Mouse (Mus musculus) heart, embryonic 16.5 days (tissue): ENCODE results near the gene Ephb6. TPM values are rescaled to one million over a fixed set of nuclear protein-coding genes. Genes with fewer than 3 reads are reported as not detected.

Experiments used
- ATAC-seq: fragments of 200-750 bp; cut with Nextera tagmentation; replicated peaks from 2 replicates; pipeline ENCODE4 v1.8.0; 2017; ENCODE audit warnings: moderate number of reproducible peaks; ENCODE audit not compliant: insufficient read depth, low FRiP score; ENCODE audit errors: extremely low read depth
- H3K27ac ChIP-seq: fragments of 300-500 bp; sonication (generic); 2 replicates; pipeline ENCODE4 v1.5.1; 2014; ENCODE audit warnings: mild to moderate bottlenecking, low read length, control low read depth, moderate library complexity
- H3K27me3 ChIP-seq: fragments of 300-500 bp; sonication (generic); 2 replicates; pipeline ENCODE4 v1.6.1; 2014; ENCODE audit warnings: low read length, mixed read lengths; ENCODE audit not compliant: control insufficient read depth, insufficient read depth
- H3K36me3 ChIP-seq: fragments of 300-500 bp; sonication (generic); 2 replicates; pipeline ENCODE4 v1.6.1; 2014; ENCODE audit not compliant: control insufficient read depth, insufficient read depth
- H3K4me1 ChIP-seq: fragments of 300-500 bp; sonication (generic); 2 replicates; pipeline ENCODE4 v1.6.1; 2014; ENCODE audit warnings: low read length, mixed read lengths; ENCODE audit not compliant: control insufficient read depth, insufficient read depth
- H3K4me2 ChIP-seq: fragments of 300-500 bp; sonication (generic); 2 replicates; pipeline ENCODE4 v1.6.1; 2014; ENCODE audit warnings: low read depth, mild to moderate bottlenecking, control low read depth, low read length
- H3K4me3 ChIP-seq: fragments of 300-500 bp; sonication (generic); 2 replicates; pipeline ENCODE4 v1.5.1; 2014; ENCODE audit warnings: mild to moderate bottlenecking, control low read depth, low read length
- H3K9ac ChIP-seq: fragments of 300-500 bp; sonication (generic); 2 replicates; pipeline ENCODE4 v1.6.1; 2014; ENCODE audit warnings: low read length, control low read depth
- H3K9me3 ChIP-seq: fragments of 300-500 bp; sonication (generic); replicated peaks from 2 replicates; pipeline ENCODE4 v1.6.1; 2016; ENCODE audit warnings: low read length; ENCODE audit not compliant: control insufficient read depth
- WGBS: fragments of 180-500 bp; shearing (Covaris S2); extraction: QIAGEN DNeasy Blood & Tissue Kit; methylation state at CpG from one replicate; pipeline ENCODE4 v1.1.7; 2014; 5-methylcytosine and 5-hydroxymethylcytosine counted together
- polyA plus RNA-seq: library from polyadenylated mRNA; unstranded; fragments of >200 nt; fragmentation: Nextera tagmentation; extraction: Ambion mirVana; gene quantifications from 2 replicates; pipeline ENCODE4 v1.2.1, GENCODE M21; 2015

The Ephb6 gene
- polyA plus RNA-seq, 1 experiment from 2014 or later: 5.4 TPM

DNA sequence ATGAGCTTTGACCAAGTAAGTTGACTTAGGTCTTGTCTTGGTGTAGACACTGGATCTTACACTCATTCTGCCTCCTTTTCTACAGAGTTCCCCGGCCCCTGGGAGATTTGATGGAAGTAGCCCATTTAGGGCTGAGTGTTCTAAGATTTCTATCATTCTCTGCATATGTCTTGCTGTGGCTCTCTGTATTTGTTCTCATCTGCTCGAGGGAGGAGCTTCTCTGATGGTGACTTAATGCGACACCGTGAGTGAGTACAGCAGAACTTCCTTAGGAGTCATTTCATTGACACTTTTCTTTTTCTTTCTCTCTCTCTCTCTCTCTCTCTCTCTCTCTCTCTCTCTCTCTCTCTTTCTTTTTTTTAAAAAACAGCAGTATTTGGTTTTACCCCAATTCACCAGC, 38.3 kb upstream of the Ephb6 start:
- ATAC-seq: no peak
- Histone ChIP-seq H3K9ac (no peak overlapping the region), H3K27me3 (no peaks in the 10 kb centered on the region), H3K27ac (no peak overlapping the region), H3K4me2 (no peak overlapping the region), H3K9me3 (no peaks in the 10 kb centered on the region), H3K36me3 (no peaks in the 10 kb centered on the region), H3K4me3 (no peak overlapping the region), H3K4me1 (no peaks in the 10 kb centered on the region)
- 79% methylated on average over 4 of the region's 4 CpGs for WGBS

DNA sequence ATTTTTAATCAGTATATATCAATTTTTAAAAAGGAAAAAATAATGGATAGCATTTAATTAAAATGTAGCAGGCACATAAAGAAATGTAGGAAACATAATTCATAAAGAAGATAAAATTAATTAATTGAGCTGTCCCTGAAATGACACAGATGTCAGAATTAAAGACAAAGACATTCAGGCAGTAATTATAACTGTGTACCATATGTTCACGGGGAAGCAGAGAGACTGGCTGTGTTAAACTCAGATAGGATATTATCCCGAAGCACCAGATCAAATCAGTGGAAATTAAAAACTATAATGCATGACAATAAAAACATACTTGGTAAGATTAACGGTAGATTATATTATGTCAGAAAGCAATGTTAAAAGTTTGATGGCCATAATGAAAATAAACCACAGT, 36.2 kb upstream of the Ephb6 start:
- H3K27me3 ChIP-seq: no peaks in the 10 kb centered on the region
- ATAC-seq: no peak
- no peaks in the 10 kb centered on the region for H3K9me3 ChIP-seq
- H3K36me3 ChIP-seq: no peaks in the 10 kb centered on the region
- H3K9ac ChIP-seq: no peak overlapping the region
- WGBS: 73% methylated on average over 3 of the region's 3 CpGs
- H3K4me1 ChIP-seq: no peaks in the 10 kb centered on the region
- H3K27ac ChIP-seq: no peak overlapping the region
- H3K4me3 ChIP-seq: no peak overlapping the region
- H3K4me2 ChIP-seq: no peak overlapping the region

DNA sequence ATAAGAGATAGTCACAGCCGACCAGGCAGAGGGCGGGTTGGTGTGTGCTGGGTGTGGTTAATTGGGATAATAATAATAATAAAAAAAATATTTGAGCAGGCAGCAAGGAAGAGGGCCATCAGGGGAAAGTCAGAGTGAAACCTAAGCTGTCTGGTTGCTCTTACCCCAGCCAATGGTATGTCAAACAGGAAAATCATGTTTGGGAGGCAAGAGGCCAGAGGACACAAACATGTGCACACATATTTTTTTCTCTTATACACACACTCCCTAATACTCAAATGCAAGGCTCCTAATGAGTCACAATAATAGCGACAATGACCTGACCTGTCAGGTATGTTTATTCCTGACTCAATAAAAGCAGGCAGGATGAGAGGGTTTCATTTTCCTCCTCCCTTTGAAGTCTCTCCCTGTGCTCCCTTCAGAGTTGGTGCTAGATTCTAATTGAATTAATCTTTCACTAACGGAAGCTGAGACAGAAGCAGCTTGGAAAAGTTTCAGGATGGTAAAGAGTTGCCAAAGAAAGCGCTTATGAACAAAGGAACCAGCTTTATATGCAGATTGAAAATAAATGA, 28.7 kb upstream of the Ephb6 start:
- H3K9ac ChIP-seq: no peak overlapping the region
- no peak overlapping the region for H3K4me3 ChIP-seq
- ATAC-seq: no peak
- WGBS: 52% methylated on average over 5 of the region's 5 CpGs
- no peak overlapping the region for H3K4me2 ChIP-seq
- H3K27me3 ChIP-seq: no peaks in the 10 kb centered on the region
- H3K9me3 ChIP-seq: no peaks in the 10 kb centered on the region
- H3K27ac ChIP-seq: no peak overlapping the region
- H3K4me1 ChIP-seq: no peaks in the 10 kb centered on the region
- no peaks in the 10 kb centered on the region for H3K36me3 ChIP-seq

DNA sequence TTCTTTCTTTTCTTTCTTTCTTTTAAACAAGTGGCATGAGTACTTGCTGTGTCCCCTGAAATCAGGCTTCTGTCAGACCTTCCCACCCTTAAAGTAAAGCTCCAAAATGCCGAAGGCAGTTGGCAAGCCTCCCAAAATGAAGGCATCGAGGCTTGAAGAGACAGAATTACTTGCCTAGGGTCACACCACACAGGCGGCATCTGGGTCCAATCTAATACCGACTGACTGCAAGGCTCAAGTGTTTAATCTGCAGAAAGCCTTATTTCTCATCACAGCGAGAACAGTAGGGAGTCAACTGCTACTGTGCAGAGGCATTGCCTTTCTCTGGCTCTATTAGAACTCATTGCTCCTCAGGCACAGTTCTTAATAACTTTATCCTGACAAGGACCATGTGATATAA, 28.0 kb upstream of the Ephb6 start:
- H3K27me3 ChIP-seq: no peaks in the 10 kb centered on the region
- no peak overlapping the region for H3K9ac ChIP-seq
- H3K4me2 ChIP-seq: no peak overlapping the region
- no peak for ATAC-seq
- H3K9me3 ChIP-seq: no peaks in the 10 kb centered on the region
- no peaks in the 10 kb centered on the region for H3K4me1 ChIP-seq
- WGBS: 53% methylated on average over 5 of the region's 5 CpGs
- no peak overlapping the region for H3K4me3 ChIP-seq
- no peak overlapping the region for H3K27ac ChIP-seq
- H3K36me3 ChIP-seq: no peaks in the 10 kb centered on the region

DNA sequence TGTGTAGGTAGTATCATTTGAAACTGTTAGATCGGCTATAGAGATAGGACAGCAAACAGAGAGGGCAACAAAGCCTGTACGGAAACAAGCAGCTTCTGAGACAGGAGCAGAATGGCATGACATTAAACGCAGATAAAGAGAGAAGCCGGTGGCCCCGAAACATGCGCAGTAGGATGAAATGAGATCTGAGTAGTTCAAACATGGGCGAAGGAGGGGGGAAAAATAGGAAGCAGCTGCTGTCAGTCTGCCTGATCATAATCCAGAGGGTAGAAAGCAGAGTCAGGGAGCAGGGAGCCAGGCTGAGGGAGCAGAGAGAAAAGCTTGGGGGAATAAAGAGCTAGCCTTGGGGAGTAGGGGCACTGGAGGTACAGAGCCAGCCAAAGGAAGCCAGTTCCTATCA, 24.0 kb upstream of the Ephb6 start:
- WGBS: 52% methylated on average over 7 of the region's 7 CpGs
- Histone ChIP-seq H3K27me3 (no peaks in the 10 kb centered on the region), H3K36me3 (no peaks in the 10 kb centered on the region), H3K9me3 (no peaks in the 10 kb centered on the region; the same call in 1 of the 2 replicates), H3K27ac (no peak overlapping the region), H3K4me1 (no peaks in the 10 kb centered on the region), H3K4me2 (no peak overlapping the region), H3K9ac (no peak overlapping the region), H3K4me3 (no peak overlapping the region)
- ATAC-seq: no peak

DNA sequence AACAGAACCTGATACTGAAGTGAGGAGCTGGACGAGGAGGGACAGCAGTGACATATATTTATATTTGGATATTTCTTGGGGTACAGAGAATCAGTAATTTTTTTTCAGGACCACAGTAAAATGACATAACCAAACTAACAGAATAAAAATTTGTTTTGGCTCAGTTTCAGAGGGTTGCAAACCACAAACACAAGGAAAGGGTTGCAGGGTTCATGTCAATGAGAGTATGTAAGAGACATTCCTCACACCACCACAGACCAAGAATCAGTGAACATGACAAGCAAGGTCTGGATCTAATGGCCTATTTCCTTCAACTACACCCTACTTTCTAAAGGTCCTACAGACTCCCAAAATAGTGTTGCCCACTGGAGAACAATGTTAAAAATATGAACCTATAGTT, 23.1 kb upstream of the Ephb6 start:
- no peak overlapping the region for H3K4me2 ChIP-seq
- no peaks in the 10 kb centered on the region; the same call in 1 of the 2 replicates for H3K9me3 ChIP-seq
- H3K27me3 ChIP-seq: no peaks in the 10 kb centered on the region
- ATAC-seq: no peak
- H3K36me3 ChIP-seq: no peaks in the 10 kb centered on the region
- H3K27ac ChIP-seq: no peak overlapping the region
- no peak overlapping the region for H3K4me3 ChIP-seq
- WGBS: 58% methylated on average over 1 of the region's 1 CpGs
- H3K4me1 ChIP-seq: no peaks in the 10 kb centered on the region
- no peak overlapping the region for H3K9ac ChIP-seq

DNA sequence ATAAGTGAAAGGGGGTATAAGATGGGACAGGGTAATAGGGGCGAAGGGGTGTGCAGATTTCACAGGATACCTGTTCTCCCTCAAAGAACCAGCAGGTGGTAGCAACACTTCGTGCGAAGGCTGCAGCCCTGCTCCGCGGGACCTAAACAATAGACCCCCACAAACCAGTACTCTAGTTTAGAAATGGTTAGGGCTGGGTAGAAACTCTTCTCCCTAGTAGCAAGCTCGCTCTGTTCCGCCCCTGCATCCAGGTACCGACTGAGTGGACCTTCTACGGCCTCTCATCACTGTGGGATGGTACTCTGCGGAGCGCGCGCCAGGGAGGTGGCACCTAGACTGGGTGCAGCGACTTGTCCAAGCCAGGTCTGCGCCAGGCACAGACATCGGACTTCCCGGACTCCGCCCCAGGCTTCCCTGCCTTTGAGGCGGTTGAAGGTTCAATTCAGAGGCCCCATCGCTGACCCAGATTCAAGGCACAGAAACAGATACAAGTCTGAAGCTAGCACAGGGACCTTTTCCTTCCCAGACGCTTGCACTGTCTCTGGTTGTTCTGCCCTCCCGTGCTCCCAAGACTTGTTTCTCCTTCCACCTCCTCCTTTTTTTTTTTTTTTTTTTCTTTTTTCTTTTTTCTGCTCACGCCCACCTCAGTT, 756 bp upstream of the Ephb6 start:
- WGBS: under 1% methylated on average over 23 of the region's 23 CpGs
- H3K36me3 ChIP-seq: no peaks in the 10 kb centered on the region
- H3K27ac ChIP-seq: peak overlapping the region; percentile 67

DNA sequence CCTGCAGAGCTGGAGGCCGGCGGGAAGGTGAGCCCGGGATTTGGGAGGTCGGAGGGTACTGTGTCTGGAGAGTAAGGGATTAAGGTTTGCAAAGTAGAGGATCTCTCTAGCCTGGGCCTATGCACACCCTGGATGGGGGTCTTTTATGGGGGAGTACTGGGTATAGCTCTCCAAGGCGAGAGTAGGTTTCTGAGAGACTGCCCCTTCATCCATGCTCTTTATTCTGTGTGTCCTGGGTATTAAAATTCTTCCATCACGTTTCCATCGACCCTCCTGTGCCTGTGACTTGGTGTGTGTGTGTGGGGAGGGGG, 467 bp downstream of the Ephb6 start:
- H3K9me3 ChIP-seq: no peaks in the 10 kb centered on the region
- H3K36me3 ChIP-seq: no peaks in the 10 kb centered on the region
- peak overlapping the region; percentile 71 for H3K4me3 ChIP-seq
- peaks cover 4% of the 10 kb centered on the region; the same call in 1 of the 2 replicates for H3K4me1 ChIP-seq
- under 1% methylated on average over 7 of the region's 7 CpGs for WGBS
- ATAC-seq: peak; percentile 10
- no peak overlapping the region for H3K27ac ChIP-seq
- H3K9ac ChIP-seq: peak overlapping the region; percentile 74
- peaks cover 8% of the 10 kb centered on the region for H3K27me3 ChIP-seq
- H3K4me2 ChIP-seq: peak overlapping the region; percentile 99

More for the DNA sequence above, 756 bp upstream of the Ephb6 start:
- Histone ChIP-seq H3K9me3 (no peaks in the 10 kb centered on the region), H3K9ac (peak overlapping the region; percentile 74), H3K4me3 (peak overlapping the region; percentile 71), H3K4me2 (peak overlapping the region; percentile 99), H3K4me1 (peaks cover 4% of the 10 kb centered on the region; the same call in 1 of the 2 replicates), H3K27me3 (peaks cover 8% of the 10 kb centered on the region)
- ATAC-seq: peak; percentile 30; the same call in 1 of the 2 replicates

DNA sequence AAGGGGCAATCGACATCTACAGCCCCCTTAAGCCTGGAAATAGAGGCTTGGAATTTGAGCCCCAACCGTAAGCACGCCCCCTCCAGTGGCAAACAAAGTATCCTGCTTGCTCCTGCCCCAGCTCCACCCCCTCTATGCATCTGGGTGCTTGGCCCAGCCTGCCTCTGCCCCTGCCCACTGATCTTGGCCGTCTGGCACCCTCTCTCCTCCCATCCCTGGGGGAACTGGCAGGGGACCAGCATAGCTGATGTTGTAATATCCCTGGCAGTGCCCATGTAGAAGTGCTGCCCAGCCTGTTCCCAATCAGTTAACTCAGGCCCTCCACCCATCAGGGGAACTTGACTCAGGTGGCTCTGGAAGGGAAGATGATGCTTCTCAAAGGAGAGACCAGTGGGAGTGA, 932 bp downstream of the Ephb6 start:
- no peaks in the 10 kb centered on the region for H3K36me3 ChIP-seq
- no peaks in the 10 kb centered on the region for H3K9me3 ChIP-seq
- peaks cover 4% of the 10 kb centered on the region; the same call in 1 of the 2 replicates for H3K4me1 ChIP-seq
- H3K27ac ChIP-seq: no peak overlapping the region
- 14% methylated on average over 4 of the region's 4 CpGs for WGBS
- H3K4me3 ChIP-seq: no peak overlapping the region
- peak overlapping the region; percentile 99 for H3K4me2 ChIP-seq
- H3K27me3 ChIP-seq: peaks cover 8% of the 10 kb centered on the region
- ATAC-seq: no peak
- no peak overlapping the region for H3K9ac ChIP-seq
